Mouse (Mus musculus) megakaryocyte, embryonic 14.5 days (primary cell): Measurements from ENCODE around the gene Rpp30.

Source experiments
- FLI1 ChIP-seq: IDR thresholded peaks from 2 replicates; pipeline ENCODE4 v1.6.1; 2012; ENCODE audit warnings: low read length, inconsistent platforms, mixed read lengths
- GATA1 ChIP-seq: IDR thresholded peaks from 3 replicates; pipeline ENCODE4 v1.6.1; 2012; ENCODE audit warnings: mixed read lengths, low read length, inconsistent platforms, borderline replicate concordance

DNA sequence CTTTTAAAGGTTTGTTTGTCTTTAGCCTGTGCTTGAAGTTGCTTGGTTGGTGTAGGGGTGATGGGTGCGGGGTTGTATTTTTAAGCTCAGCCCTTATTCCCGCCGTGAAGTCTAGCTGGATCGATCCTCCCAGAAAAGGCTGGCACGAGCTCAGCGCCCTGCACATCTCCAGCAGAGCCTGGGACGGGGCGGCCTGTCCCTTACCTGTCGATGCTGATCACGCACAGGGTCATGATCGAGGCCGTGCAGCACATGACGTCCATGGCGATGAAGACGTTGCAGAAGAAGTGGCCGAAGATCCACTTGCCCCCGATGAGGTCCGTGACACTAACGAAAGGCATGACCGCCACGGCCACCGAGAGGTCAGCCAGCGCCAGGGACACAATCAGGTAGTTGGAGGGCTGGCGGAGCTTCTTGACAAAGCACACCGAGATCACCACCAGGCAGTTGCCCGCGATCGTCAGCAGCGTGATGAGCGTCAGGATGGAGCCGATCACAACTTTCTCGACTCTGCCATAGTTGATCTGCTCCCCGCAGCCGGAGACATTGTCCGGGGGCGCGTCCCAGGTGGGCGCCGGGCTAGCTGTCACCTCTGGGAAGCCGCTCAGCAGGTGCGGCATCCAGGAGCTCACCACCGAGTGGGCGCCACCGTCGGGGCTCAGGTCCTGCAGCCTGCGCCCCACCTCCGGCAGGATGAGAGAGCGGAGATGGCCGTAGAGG lies 26.9 kb upstream of the Rpp30 start:
- TF ChIP-seq GATA1 = no peak
- TF ChIP-seq FLI1 = no peak
